Mouse (Mus musculus) heart, embryonic 11.5 days (tissue): ENCODE measurements around the gene Opa1. TPM values are rescaled to one million over a fixed set of nuclear protein-coding genes. Genes with fewer than 3 reads are reported as not detected.

Experiments
- ATAC-seq: fragments of 200-750 bp; cut with Nextera tagmentation; replicated peaks from 2 replicates; pipeline ENCODE4 v1.8.0; 2017; ENCODE audit warnings: moderate library complexity; ENCODE audit not compliant: insufficient number of reproducible peaks, low FRiP score, low TSS enrichment
- H3K27ac ChIP-seq: fragments of 300-500 bp; sonication (generic); 2 replicates; pipeline ENCODE4 v1.5.1; 2014; ENCODE audit warnings: mild to moderate bottlenecking, low read depth, low read length
- H3K27me3 ChIP-seq: fragments of 300-500 bp; sonication (generic); 2 replicates; pipeline ENCODE4 v1.6.1; 2014; ENCODE audit warnings: mild to moderate bottlenecking, low read length, mixed read lengths; ENCODE audit not compliant: control insufficient read depth, insufficient read depth
- H3K36me3 ChIP-seq: fragments of 300-500 bp; sonication (generic); 2 replicates; pipeline ENCODE4 v1.6.1; 2014; ENCODE audit warnings: mild to moderate bottlenecking, low read length, moderate library complexity, mixed read lengths; ENCODE audit not compliant: control insufficient read depth, insufficient read depth
- H3K4me1 ChIP-seq: fragments of 300-500 bp; sonication (generic); 2 replicates; pipeline ENCODE4 v1.6.1; 2014; ENCODE audit warnings: low read length; ENCODE audit not compliant: control insufficient read depth, insufficient read depth
- H3K4me2 ChIP-seq: fragments of 300-500 bp; sonication (generic); 2 replicates; pipeline ENCODE4 v1.6.1; 2014; ENCODE audit warnings: mild to moderate bottlenecking, moderate library complexity
- H3K4me3 ChIP-seq: fragments of 300-500 bp; sonication (generic); 2 replicates; pipeline ENCODE4 v1.5.1; 2014; ENCODE audit warnings: low read depth, low read length
- H3K9ac ChIP-seq: fragments of 300-500 bp; sonication (generic); 2 replicates; pipeline ENCODE4 v1.6.1; 2014; ENCODE audit warnings: mild to moderate bottlenecking, low read depth, low read length, moderate library complexity
- H3K9me3 ChIP-seq: fragments of 300-500 bp; sonication (generic); replicated peaks from 2 replicates; pipeline ENCODE4 v1.6.1; 2016; ENCODE audit warnings: low read length; ENCODE audit not compliant: control insufficient read depth
- WGBS: fragments of 180-500 bp; shearing (Covaris S2); extraction: QIAGEN DNeasy Blood & Tissue Kit; methylation state at CpG from one replicate; pipeline ENCODE4 v1.1.7; 2014; ENCODE audit not compliant: insufficient replicate concordance; 5-methylcytosine and 5-hydroxymethylcytosine counted together
- polyA plus RNA-seq: library from polyadenylated mRNA; unstranded; fragments of >200 nt; fragmentation: Nextera tagmentation; extraction: Ambion mirVana; gene quantifications from 2 replicates; pipeline ENCODE4 v1.2.1, GENCODE M21; 2014

Gene Opa1
- polyA plus RNA-seq, 1 experiment from 2014 or later: 44.1 TPM

- H3K27ac ChIP-seq: no peak overlapping the region
- H3K27me3 ChIP-seq: no peaks in the 10 kb centered on the region
- H3K4me2 ChIP-seq: no peak overlapping the region
- H3K4me3 ChIP-seq: no peak overlapping the region
- H3K9me3 ChIP-seq: no peaks in the 10 kb centered on the region
- WGBS: 84% methylated on average over 3 of the region's 3 CpGs
- no peaks in the 10 kb centered on the region for H3K36me3 ChIP-seq
- H3K9ac ChIP-seq: no peak overlapping the region
- ATAC-seq: no peak
- H3K4me1 ChIP-seq: no peaks in the 10 kb centered on the region
These were observed 94.1 kb downstream of the Opa1 start for GRCm38 (mm10) chr16:29673230-29673629.

GRCm38 (mm10) chr16:29679607-29680006, 100.5 kb downstream of the Opa1 start:
- peaks cover 12% of the 10 kb centered on the region; the same call in 1 of the 2 replicates for H3K4me1 ChIP-seq
- no peak overlapping the region for H3K4me3 ChIP-seq
- WGBS: 74% methylated on average over 5 of the region's 5 CpGs
- no peaks in the 10 kb centered on the region for H3K9me3 ChIP-seq
- H3K27ac ChIP-seq: no peak overlapping the region
- no peak overlapping the region for H3K4me2 ChIP-seq
- H3K9ac ChIP-seq: no peak overlapping the region
- H3K27me3 ChIP-seq: 0 out of 2 replicates have a peak, but pooled peaks cover 2% of the 10 kb centered on the region
- ATAC-seq: no peak
- H3K36me3 ChIP-seq: no peaks in the 10 kb centered on the region

- 59% methylated on average over 18 of the region's 18 CpGs for WGBS
- H3K36me3 ChIP-seq: no peaks in the 10 kb centered on the region
- H3K4me1 ChIP-seq: peaks cover 12% of the 10 kb centered on the region; the same call in 1 of the 2 replicates
- H3K9me3 ChIP-seq: no peaks in the 10 kb centered on the region
- 0 out of 2 replicates have a peak, but pooled peaks cover 2% of the 10 kb centered on the region for H3K27me3 ChIP-seq
- no peak for ATAC-seq
- no peak overlapping the region for H3K4me3 ChIP-seq
- no peak overlapping the region for H3K27ac ChIP-seq
- H3K9ac ChIP-seq: no peak overlapping the region
- no peak overlapping the region for H3K4me2 ChIP-seq
These were observed 101.5 kb downstream of the Opa1 start for GRCm38 (mm10) chr16:29680548-29681175.

- no peaks in the 10 kb centered on the region for H3K9me3 ChIP-seq
- 42% methylated on average over 17 of the region's 17 CpGs for WGBS
- no peaks in the 10 kb centered on the region for H3K36me3 ChIP-seq
- ATAC-seq: no peak
- H3K4me3 ChIP-seq: no peak overlapping the region
- H3K27me3 ChIP-seq: 0 out of 2 replicates have a peak, but pooled peaks cover 2% of the 10 kb centered on the region
- peaks cover 12% of the 10 kb centered on the region; the same call in 1 of the 2 replicates for H3K4me1 ChIP-seq
- no peak overlapping the region for H3K27ac ChIP-seq
- H3K9ac ChIP-seq: no peak overlapping the region
- H3K4me2 ChIP-seq: peak overlapping the region; percentile 42
These were observed 103.7 kb downstream of the Opa1 start for GRCm38 (mm10) chr16:29682555-29683431.

- Histone ChIP-seq H3K27ac (no peak overlapping the region), H3K4me2 (peak overlapping the region; percentile 42), H3K9ac (no peak overlapping the region; the same call in 1 of the 2 replicates), H3K9me3 (no peaks in the 10 kb centered on the region), H3K4me1 (peaks cover 12% of the 10 kb centered on the region; the same call in 1 of the 2 replicates), H3K27me3 (0 out of 2 replicates have a peak, but pooled peaks cover 2% of the 10 kb centered on the region), H3K36me3 (no peaks in the 10 kb centered on the region), H3K4me3 (no peak overlapping the region)
- WGBS: 17% methylated on average over 12 of the region's 12 CpGs
- no peak for ATAC-seq
These were observed 104.4 kb downstream of the Opa1 start for GRCm38 (mm10) chr16:29683563-29683962.

- H3K4me1 ChIP-seq: peaks cover 12% of the 10 kb centered on the region; the same call in 1 of the 2 replicates
- H3K9ac ChIP-seq: no peak overlapping the region
- H3K36me3 ChIP-seq: no peaks in the 10 kb centered on the region
- H3K4me2 ChIP-seq: no peak overlapping the region
- H3K9me3 ChIP-seq: no peaks in the 10 kb centered on the region
- WGBS: 48% methylated on average over 2 of the region's 2 CpGs
- no peak overlapping the region for H3K4me3 ChIP-seq
- no peak overlapping the region for H3K27ac ChIP-seq
- H3K27me3 ChIP-seq: 0 out of 2 replicates have a peak, but pooled peaks cover 2% of the 10 kb centered on the region
- ATAC-seq: no peak
These were observed 105.0 kb downstream of the Opa1 start for GRCm38 (mm10) chr16:29684111-29684510.

GRCm38 (mm10) chr16:29684641-29685040, 105.5 kb downstream of the Opa1 start:
- Histone ChIP-seq H3K36me3 (no peaks in the 10 kb centered on the region), H3K27ac (no peak overlapping the region), H3K4me2 (no peak overlapping the region), H3K4me3 (no peak overlapping the region), H3K9ac (no peak overlapping the region), H3K27me3 (0 out of 2 replicates have a peak, but pooled peaks cover 2% of the 10 kb centered on the region), H3K9me3 (no peaks in the 10 kb centered on the region), H3K4me1 (peaks cover 12% of the 10 kb centered on the region; the same call in 1 of the 2 replicates)
- ATAC-seq: no peak
- WGBS: 74% methylated on average over 2 of the region's 2 CpGs

- no peak for ATAC-seq
- Histone ChIP-seq H3K9ac (no peak overlapping the region), H3K9me3 (no peaks in the 10 kb centered on the region), H3K4me3 (no peak overlapping the region), H3K27me3 (0 out of 2 replicates have a peak, but pooled peaks cover under 1% of the 10 kb centered on the region), H3K36me3 (no peaks in the 10 kb centered on the region), H3K27ac (no peak overlapping the region), H3K4me1 (peaks cover 12% of the 10 kb centered on the region; the same call in 1 of the 2 replicates), H3K4me2 (no peak overlapping the region)
- WGBS: 65% methylated on average over 6 of the region's 6 CpGs
These were observed 107.0 kb downstream of the Opa1 start for GRCm38 (mm10) chr16:29686141-29686540.
